Mouse (Mus musculus): Measurements from ENCODE around the gene Gfy. TPM values are rescaled to one million over a fixed set of nuclear protein-coding genes. Genes with fewer than 3 reads are reported as not detected.
"Not testable (repeated sequence)": the region's sequence is repeated elsewhere in the genome, so short reads cannot be mapped to it uniquely, and the experiment has no call there.

Gene Gfy
- total RNA-seq, 2 experiments from 2014 or later = 0.34 to 0.42 TPM

DNA sequence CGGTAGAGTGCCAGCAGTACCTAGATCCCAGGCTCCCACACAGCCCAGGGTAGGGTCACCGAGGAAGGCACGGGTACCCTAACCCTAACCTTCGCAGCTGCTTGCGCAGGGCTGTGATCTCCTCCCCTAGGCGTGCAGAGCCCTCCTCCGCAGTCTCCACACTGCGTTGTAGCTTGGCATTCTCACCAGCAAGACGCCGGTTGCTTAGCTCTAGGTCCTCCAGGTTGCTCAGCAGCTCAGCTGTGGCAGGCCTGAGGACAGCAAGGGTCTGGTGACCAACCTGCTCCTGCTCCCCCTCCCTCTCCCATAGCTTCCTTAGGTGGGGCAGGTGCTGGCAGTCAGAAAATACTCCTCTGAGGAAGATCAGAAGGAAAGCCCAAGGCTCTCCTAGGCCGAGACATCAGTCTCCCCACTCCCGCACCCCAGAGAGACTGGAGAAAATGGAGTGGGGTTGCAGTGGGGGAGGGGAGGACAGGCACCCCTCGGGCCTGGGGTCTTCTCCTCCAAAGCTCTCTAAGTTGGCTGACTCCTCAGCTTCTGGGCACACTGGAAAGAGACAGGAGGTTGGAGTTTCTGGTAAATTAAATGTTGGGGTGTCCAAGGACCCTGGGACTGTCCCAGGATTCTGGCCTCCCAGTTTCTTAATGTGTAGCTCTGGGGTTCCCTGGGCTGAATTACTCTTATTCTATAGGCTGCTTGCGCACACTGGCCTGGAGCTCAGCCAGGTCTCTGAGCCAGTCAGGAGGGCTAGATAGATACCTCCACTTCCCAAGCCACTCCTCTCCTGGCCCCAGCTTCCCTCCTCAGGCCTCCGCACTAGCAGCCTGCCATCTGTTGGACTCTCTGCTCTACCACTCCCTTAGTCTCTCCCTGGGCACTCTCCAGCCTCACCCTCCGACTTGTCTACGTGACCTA, 14.8 kb upstream of the Gfy start:
- no peak for DNase-seq (ENCODE audit: low spot score in 2 of 2)

DNA sequence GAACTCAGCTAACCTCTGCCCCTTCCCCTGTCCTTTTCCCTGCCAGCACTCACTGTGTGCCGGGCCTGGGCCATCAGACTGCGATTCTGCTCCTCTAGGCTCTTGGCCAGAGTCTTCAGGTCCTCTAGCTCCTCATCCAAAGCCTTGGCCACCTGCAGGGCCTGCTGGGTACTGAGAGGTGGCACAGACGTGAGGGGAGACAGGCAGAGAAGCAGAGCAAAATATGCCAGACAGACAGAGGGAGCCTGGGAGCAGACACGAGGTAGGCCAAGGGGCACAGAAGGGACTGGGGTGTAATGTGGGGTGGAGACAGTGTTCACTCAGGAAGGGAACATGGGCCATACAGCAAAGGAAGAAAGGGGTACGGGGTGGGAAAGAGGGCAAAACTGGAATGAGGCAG, 14.0 kb upstream of the Gfy start:
- no peak for DNase-seq (ENCODE audit: low spot score in 2 of 2)

DNA sequence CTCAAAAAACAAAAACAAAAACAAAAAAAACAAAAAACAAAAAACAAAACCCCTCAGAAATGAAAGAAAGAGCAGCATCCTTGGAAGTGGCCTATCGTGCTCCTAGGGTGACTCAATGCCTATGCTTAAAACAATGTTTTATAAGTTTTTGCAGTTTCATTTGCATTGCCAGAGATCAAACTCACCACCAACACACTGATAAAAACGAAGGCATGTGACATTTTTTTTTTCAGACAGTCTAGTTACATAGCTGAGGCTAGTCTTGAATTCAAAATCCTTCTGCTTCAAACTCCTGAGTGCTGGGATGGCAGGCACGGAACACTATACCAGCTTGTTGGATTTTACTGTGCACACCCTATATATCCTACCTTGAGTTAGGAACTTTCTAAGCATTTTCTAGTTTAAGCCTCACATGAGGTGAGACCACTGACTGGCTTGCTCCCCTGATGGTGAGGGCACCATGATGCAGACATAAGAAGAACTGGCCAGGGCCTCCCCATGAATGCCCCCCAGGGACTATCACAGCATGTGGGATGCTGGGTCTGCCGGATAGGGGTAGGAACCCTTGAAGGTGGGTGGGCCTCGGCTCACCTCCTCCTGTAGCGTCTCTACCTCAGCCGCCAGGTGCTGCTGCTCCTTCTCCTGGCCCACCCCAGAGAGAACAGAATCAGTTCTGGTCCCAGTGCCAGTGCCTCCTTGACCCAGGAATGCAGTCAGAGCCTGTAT, 13.4 kb upstream of the Gfy start:
- DNase-seq (ENCODE audit: low spot score in 2 of 2) = no peak

DNA sequence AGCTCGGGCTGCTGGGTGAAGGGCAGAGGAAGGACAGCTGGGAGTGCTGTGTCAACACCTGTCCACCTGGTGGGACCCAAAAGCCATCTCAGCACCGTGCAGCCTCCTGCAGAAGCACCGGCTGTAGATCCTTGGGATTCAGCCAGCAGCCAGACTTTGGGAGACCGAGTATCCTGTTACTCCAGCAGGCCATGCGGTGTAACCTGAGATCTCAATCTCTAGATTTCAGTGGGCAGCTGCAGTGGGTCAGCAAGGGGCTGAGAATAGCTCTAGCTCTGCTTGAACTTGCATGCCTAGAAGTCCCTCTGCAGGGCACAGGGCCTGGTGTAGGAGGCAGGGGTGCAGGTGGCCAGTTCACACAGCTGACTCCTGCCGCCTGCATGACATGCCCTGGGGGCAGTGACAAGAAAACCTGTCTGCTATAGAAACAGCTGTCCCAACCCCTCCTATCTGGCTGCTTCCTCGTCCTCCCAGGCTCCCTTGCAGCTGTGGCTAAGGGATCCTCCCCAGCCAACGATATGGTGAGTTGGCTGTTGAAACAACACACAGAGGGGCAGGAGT, 12.5 kb upstream of the Gfy start:
- peak in 1 of 2 experiments; percentile 71 for DNase-seq (ENCODE audit: low spot score in 2 of 2)

DNA sequence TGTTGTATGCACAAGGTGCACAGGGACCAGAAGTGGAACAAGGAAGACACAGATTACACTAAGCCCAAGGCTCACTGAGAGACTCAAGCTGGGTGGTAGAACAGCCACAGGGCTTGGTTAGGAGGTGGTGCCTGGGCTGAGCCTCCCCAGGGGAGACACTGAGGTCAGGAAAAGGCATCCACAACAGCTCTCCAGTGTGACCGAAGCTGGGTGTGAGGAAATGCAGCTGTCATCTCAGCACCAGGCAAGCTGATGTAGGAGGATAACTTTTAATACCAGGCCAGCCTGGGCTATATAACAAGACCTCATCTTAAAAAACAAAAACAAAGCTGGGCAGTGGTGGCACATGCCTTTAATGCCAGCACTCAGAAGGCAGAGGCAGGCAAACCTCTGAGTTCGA, 11.8 kb upstream of the Gfy start:
- no peak for DNase-seq (ENCODE audit: low spot score in 2 of 2)

DNA sequence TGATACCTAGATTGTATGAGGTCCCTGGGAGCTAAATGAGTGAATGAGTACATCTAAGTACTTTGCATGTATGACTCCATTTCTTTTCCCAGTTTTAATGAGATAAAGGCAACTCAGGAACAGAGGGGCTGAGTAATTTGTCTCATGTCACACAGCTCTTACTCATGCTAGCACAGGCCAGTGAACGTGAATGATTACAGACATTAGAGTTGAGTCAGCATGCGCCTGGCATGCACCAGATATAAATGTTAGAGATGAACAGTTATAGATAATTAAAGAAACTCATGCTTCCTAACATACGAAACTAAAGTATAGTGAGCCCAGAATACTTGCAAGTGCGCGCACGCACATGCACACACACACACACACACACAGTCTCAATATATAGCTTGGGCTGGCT, 10.8 kb upstream of the Gfy start:
- DNase-seq (ENCODE audit: low spot score in 2 of 2) = no peak

DNA sequence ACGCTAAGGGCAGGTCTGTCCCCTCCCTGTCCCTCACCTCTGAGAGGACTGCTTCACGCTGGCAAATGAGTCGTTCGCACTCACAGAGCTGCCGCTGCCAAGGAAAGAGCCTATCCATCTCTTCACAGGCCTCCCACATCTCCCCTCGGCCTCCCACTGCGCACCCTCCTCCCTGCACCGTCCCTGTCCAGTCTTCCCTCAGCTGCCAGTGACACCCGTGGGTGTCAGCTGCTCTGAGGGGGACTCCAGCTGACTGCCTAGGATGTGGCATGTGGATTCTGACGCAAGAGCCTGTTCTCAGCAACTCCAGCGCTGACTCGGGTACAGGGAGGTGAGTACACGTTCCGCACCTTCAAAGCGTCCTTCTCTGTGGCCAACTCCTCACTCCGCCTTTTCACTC, 10.2 kb upstream of the Gfy start:
- DNase-seq (ENCODE audit: low spot score in 2 of 2) = no peak

DNA sequence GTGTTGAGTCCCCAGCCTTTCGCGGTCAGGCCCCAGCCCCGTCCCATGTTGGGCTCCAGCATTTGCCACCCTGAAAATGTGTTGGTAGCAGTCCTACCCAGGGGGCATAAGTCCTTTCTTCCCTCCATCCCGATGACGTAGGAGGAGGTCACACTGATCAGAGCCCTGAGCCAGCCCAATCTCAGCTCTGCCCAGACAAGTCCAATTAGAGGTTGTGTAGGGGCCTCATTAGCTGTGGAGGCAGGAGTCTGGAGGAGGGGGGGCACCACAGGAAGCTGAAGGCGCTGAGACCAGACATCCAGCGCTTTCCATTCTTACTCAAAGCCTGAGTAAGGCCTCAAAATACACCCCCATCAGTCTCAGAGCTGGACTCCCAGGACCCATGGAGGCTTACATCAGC, 6.6 kb upstream of the Gfy start:
- DNase-seq (ENCODE audit: low spot score in 2 of 2) = no peak

DNA sequence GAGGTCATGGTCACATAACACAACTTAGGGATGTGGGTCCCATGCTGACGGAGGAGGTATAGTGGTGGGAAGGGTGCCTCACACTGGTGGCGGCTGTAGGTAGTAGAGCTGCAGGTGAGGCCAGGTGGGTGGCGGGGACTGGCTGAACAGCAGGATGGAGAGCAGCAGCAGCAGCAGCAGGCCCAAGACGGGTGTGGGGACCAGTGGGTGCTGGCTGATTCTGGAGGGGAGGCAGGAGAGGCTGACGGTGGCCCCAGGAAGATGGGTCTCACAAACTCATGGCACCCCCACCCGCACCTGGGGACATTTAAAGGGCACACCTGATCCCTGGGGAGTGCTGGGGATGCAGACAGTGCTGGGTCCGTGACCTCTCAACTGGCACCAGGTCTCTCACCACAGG, 4.3 kb upstream of the Gfy start:
- no peak for DNase-seq (ENCODE audit: low spot score in 2 of 2)

DNA sequence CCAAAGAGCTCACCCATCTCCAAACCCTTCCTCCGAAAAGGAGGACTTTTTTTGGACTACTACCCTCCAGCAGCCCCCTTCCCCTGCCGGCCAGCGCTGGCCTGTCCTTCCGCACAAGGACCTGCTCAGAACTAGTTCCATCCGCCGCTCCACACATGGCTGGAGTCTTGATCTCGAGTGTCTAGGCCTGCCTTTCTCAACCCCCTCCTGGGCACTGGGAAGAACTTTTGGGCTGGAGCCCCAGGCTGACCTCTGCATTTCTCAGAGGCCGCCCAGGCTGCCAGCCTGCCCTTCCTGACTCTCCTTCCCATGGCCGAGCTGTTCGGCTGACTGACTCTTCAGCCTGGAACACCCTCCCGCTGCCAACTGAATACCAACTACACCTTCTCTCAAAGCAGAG, 3.2 kb upstream of the Gfy start:
- no peak for DNase-seq (ENCODE audit: low spot score in 2 of 2)

DNA sequence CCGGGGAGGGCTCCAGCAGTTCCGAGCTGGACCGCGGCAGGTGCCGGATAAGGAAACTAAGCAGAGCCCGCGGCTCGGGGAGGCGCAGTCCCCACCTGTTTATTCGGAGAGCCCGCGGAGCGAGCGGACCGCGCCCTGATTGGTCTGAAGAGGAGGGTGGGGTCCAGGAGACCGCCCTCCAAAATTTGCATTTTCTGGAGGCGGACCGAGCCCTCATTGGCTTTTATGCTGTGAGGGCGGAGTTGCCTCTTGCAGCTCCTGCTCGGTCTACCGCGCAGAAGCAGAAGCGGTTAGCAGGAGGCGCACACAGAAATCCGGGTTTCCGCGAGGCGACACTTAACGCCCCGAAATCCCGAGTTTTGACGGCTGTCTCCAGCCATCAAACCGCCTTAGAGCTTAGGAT, 2.8 kb upstream of the Gfy start:
- peak; percentile 51 to 79 for DNase-seq (ENCODE audit: low spot score in 2 of 2)

DNA sequence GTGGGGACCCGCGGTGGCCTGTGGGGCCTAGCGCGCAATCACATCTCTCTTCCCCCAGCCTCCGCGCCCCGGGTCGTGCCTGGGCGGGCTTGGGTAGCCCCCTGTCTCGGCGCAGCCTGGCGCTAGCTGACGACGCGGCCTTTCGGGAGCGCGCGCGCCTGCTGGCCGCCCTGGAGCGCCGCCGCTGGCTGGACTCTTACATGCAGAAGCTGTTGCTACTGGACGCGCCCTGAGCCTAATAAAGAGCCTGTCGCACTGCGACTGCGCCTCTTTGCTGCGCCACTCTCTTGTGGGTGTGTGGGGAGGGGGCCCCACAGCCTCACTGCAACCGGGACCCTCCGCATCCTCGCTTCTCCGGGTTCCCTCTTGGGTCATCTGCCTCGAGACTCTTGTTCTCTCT, 2.2 kb upstream of the Gfy start:
- no peak for DNase-seq (ENCODE audit: low spot score in 2 of 2)

DNA sequence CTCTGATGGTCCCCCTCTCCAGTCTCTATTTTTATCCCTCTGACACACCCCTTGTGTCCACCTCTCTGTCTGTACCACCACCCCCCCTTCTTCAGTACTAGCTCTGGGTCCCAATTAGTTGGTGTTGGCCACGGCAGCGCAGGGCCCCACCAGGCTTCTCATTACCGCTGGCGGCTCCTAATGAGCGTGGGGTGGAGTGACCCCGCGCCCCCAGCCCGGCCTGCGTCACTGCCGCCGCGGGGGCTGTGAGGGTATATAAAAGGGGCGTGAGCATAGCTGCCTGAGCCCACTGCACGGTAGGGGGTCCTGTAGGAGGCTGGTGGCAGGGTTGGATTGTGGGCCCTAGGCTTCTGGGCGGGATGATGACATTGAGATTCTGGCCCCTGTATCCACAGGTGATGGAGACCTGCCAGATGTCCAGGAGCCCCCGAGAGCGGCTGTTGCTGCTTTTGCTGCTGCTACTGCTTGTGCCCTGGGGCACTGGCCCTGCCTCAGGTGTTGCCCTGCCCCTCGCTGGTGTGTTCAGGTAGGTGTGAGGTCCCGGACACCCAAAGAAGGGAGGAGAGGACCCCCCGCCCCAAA, 1.6 kb upstream of the Gfy start, which contains the start of gene Pth2:
Pth2 (plus strand) TSS at position 100 of the 582 bp plus-strand sequence.
- DNase-seq (ENCODE audit: low spot score in 2 of 2) = no peak

DNA sequence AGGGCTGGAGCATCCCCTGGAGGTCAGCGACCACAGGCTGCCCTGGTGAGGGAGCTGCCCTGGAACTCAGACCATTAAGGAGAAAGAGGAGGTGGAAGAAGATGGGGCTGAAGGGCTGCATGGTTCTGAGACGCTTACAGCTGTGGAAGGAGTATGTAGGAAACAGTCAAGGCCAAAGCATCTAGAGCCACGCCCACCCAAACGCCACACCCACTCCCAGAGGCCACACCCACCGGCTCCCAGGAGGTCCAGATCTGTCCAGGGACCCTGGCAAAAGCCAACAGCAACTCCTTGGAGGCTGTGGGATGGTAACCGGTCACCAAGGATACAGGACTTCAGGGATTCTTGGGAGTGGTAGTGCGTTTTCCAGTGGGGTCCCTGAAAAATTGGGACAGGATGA, 819 bp downstream of the Gfy start:
- no peak for DNase-seq (ENCODE audit: low spot score in 2 of 2)

DNA sequence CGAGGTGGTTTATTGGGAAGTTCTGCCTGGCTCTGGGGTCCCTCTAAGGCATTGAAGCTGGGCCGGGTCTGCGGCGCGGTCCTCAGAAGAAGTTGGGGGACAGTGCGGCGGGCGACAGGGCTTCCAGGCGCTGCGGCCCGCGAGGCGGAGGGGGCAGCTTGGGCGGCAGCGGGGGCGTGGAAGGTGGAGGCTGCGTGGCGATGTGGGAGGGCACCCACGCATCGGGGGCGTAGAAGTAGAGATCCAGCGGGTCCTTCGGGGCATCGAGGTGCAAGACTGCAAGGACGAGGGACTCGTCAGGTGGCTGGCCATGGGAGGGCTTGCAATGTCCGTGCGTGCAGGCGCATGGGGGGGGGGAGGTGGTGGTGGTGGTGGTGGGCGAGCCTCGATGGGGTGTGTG, 3.0 kb downstream of the Gfy start:
- no peak for DNase-seq (ENCODE audit: low spot score in 2 of 2)

DNA sequence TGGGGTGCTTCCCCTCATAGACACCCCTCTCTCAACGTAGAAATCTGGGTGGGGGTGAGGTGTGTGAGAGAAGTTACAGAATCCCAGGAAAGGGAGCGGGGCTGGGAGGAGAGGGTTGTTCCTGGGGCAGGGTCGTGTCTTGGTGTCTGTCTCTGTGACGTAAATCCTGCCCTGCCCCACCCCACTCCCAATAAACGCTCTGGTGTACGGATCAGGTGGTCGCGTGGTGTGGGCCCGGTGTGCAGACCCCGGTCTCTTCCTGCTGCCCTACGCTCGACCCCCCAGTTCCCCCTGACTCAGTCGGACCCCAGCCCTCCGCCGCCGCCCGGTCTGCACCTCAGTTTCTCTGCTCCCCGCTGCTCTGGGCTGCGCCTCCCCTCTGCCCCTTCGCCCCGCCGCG, 3.4 kb downstream of the Gfy start:
- DNase-seq (ENCODE audit: low spot score in 2 of 2) = no peak

DNA sequence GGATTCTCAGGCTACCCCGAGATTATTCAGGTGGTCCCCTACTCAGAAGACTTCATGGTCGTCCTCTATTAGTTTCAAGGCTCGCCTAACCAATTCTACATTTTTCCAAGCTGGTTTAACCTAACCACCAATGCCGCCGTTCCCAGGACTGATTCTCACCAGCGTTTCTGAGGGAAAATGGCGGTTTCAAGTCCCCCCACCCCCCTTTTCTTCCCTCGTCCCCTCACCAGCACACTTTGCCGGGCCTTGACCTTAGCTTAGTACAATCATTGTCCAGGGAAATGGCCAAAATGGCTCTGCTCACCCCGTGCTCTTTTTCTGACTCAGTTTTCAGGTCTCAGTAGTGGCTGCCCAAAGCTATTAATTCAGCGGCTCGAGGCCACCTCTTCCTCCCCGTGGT, 4.0 kb downstream of the Gfy start:
- DNase-seq (ENCODE audit: low spot score in 2 of 2) = no peak

DNA sequence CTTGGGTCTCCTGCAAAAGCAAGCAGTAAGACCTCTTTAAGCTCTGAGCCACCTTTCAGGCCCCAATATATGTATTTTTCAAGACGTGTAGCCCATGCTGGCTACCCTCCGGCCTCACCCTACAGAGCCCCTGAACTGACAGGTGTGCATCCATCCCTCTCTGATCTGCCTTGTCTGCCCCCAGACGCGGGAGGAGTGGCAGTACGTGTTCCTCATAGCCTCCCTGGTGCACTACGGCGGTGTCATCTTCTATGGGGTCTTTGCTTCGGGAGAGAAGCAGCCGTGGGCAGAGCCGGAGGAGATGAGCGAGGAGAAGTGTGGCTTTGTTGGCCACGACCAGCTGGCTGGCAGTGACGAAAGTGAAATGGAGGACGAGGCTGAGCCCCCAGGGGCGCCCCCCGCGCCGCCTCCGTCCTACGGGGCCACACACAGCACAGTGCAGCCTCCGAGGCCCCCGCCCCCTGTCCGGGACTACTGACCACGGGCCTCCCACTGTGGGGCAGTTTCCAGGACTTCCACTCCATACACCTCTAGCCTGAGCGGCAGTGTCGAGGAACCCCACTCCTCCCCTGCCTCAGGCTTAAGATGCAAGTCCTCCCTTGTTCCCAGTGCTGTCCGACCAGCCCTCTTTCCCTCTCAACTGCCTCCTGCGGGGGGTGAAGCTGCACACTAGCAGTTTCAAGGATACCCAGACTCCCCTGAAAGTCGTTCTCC, 4.6 kb downstream of the Gfy start:
- no peak for DNase-seq (ENCODE audit: low spot score in 2 of 2)

DNA sequence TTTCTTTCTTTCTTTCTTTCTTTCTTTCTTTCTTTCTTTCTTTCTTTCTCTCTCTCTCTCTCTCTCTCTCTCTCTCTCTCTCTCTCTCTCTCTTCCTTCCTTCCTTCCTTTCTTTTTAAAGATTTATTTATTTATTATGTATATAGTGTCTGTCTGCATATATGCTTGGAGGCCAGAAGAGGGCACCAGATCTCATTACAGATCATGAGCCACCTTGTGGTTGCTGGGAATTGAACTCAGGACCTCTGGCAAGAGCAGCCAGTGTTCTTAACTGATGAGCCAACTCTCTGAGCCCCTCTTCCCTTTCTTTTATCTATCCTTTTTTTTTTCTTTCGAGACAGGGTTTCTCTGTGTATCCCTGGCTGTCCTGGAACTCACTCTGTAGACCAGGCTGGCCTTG, 5.6 kb downstream of the Gfy start:
- not testable (repeated sequence) for DNase-seq (ENCODE audit: low spot score in 2 of 2)

DNA sequence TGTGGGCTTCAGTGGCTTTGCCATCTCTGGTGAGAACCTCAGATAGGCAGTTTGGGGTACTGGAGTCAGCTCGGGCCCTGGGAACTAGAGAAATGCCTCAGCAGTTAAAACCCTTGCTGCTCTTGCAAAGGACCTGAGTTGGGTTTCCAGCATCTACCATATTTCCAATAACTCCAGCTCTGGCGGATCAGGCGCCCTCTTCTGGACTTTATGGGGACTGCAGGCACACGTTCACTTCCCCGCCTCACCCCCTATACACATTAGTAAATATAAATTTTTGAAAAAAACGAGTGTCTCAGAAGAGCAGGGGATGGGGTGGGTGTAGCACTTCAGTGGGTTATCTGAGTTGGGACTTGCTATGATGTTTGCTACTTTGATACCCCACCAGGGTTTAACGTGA, 6.4 kb downstream of the Gfy start:
- DNase-seq (ENCODE audit: low spot score in 2 of 2) = no peak

DNA sequence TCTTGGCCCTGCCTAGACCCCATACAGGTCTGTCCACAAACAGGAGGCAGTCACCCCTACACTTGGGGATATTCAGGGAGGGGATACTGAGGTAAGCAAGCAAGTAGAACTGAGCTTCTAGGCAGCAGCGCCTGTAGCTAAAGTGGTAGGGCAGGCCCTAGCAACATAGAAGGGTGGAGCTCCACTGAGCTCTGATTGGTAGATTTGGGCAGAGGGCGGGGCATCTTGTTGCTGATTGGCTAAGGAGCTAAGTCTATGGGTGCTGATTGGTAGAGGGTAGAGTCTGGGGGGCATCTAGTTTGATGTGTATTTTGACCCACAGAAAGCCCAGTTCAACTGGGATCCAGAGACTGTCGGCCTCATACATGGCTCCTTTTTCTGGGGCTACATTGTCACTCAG, 9.9 kb downstream of the Gfy start:
- DNase-seq (ENCODE audit: low spot score in 2 of 2) = no peak
